Mouse (Mus musculus): ENCODE measurements around the gene Dlgap1. TPM values are rescaled to one million over a fixed set of nuclear protein-coding genes. Genes with fewer than 3 reads are reported as not detected.

Gene Dlgap1
- polyA plus RNA-seq, 1 experiment = not detected

GRCm38 (mm10) chr17:70852686-70853386 is 884.0 kb downstream of the Dlgap1 start:
- no peak for TF ChIP-seq GATA1 (IDR thresholded peaks at IDR 0.05; ENCODE audit: low read length)

- TF ChIP-seq GATA1 (IDR thresholded peaks at IDR 0.05; ENCODE audit: low read length) = no peak
These were observed 884.6 kb downstream of the Dlgap1 start, which contains the start of gene Tgif1 for GRCm38 (mm10) chr17:70853436-70853905. TSS of gene Tgif1 (minus strand) at chr17:70853546.

GRCm38 (mm10) chr17:70854021-70854420 is 885.1 kb downstream of the Dlgap1 start:
- no peak for TF ChIP-seq GATA1 (IDR thresholded peaks at IDR 0.05; ENCODE audit: low read length)

- no peak for TF ChIP-seq GATA1 (IDR thresholded peaks at IDR 0.05; ENCODE audit: low read length)
These were observed 888.1 kb downstream of the Dlgap1 start for GRCm38 (mm10) chr17:70856871-70857415.

GRCm38 (mm10) chr17:70858814-70859213 is 889.9 kb downstream of the Dlgap1 start:
- TF ChIP-seq GATA1 (IDR thresholded peaks at IDR 0.05; ENCODE audit: low read length) = no peak

GRCm38 (mm10) chr17:70864117-70864516 is 895.2 kb downstream of the Dlgap1 start:
- TF ChIP-seq GATA1 (IDR thresholded peaks at IDR 0.05; ENCODE audit: low read length) = no peak

- TF ChIP-seq GATA1 (IDR thresholded peaks at IDR 0.05; ENCODE audit: low read length) = no peak
These were observed 895.8 kb downstream of the Dlgap1 start for GRCm38 (mm10) chr17:70864645-70865044.

- no peak for TF ChIP-seq GATA1 (IDR thresholded peaks at IDR 0.05; ENCODE audit: low read length)
These were observed 896.3 kb downstream of the Dlgap1 start for GRCm38 (mm10) chr17:70865060-70865604.

GRCm38 (mm10) chr17:70866029-70866428 is 897.2 kb downstream of the Dlgap1 start:
- TF ChIP-seq GATA1 (IDR thresholded peaks at IDR 0.05; ENCODE audit: low read length) = no peak

- TF ChIP-seq GATA1 (IDR thresholded peaks at IDR 0.05; ENCODE audit: low read length) = no peak
These were observed 897.8 kb downstream of the Dlgap1 start for GRCm38 (mm10) chr17:70866538-70867114.

GRCm38 (mm10) chr17:70868577-70869229 is 899.8 kb downstream of the Dlgap1 start:
- TF ChIP-seq GATA1 (IDR thresholded peaks at IDR 0.05; ENCODE audit: low read length) = no peak

GRCm38 (mm10) chr17:70870581-70870980 is 901.7 kb downstream of the Dlgap1 start:
- no peak for TF ChIP-seq GATA1 (IDR thresholded peaks at IDR 0.05; ENCODE audit: low read length)

Data from G1E-ER4 (cell line).